Mouse (Mus musculus) lung, adult 10 weeks (tissue): ENCODE measurements around the gene Zcchc2. TPM values are rescaled to one million over a fixed set of nuclear protein-coding genes. Genes with fewer than 3 reads are reported as not detected.

Experiments used
- polyA plus RNA-seq: library from polyadenylated mRNA; stranded (reverse); fragments of 350-450 nt; fragmentation: Illumina TruSeq; extraction: RNeasy Lipid Tissue Mini Kit (QIAGEN cat#74804); gene quantifications from one replicate; pipeline ENCODE4 v1.2.3, GENCODE M21; 2014; ENCODE audit warnings: low read depth, low replicate concordance; ENCODE audit not compliant: insufficient read depth

Gene Zcchc2
- polyA plus RNA-seq = 5.0 TPM

GRCm38 (mm10) chr1:105990138-105990821 is at the start of gene Zcchc2:
Gene Zcchc2, plus strand, starts transcription at chr1:105990406.

Other genes starting within 250 kb of the Zcchc2 start
- 1.2 TPM for gene Tnfrsf11a, start 209.7 kb upstream of the Zcchc2 start, polyA plus RNA-seq
- gene Phlpp1, start 181.3 kb downstream of the Zcchc2 start, polyA plus RNA-seq = 9.7 TPM